Mouse (Mus musculus): ENCODE data around the gene BC052040. TPM values are rescaled to one million over a fixed set of nuclear protein-coding genes. Genes with fewer than 3 reads are reported as not detected.

BC052040 gene
- polyA plus RNA-seq, 2 experiments = 5.0 to 7.9 TPM

DNA sequence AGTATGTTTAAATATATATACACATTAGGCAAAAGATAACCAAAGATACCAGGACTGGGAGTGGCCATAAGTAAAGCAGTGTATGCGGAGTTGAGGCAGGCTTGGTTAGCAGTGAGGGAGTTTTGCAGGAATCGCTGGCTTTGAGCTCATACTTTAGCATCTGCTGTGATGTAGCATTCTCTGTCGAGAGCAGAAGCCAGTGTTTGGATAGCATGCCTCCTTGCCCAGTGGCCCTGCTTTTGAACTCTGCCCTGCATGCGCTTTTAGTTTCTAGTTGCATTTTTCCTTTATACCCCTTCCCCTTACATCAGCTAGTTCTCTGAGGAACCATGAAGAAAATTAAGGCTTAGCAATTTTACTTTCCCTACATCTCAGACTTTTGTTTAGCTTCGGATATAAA is 136.0 kb downstream of the BC052040 start:
- no peak overlapping the region for H3K4me2 ChIP-seq (ENCODE audit: low read depth)
- DNase-seq (ENCODE audit: low read depth in 3 of 3, low spot score in 3 of 3) (no peak), ATAC-seq (ENCODE audit: insufficient read depth) (no peak)
- no peak overlapping the region for H3K9ac ChIP-seq (replicated peaks)
- TF ChIP-seq CTCF (IDR thresholded peaks at IDR 0.05; ENCODE audit: low read depth) (no peak), EP300 (IDR thresholded peaks at IDR 0.05; ENCODE audit: low read depth) (no peak)
- H3K4me3 ChIP-seq (ENCODE audit: insufficient read depth in 1 of 2, low read depth in 2 of 2, low read length in 2 of 2) = no peak overlapping the region
- no peaks in the 10 kb centered on the region for H3K36me3 ChIP-seq (replicated peaks; ENCODE audit: control insufficient read depth, insufficient read depth, low read depth)
- H3K27me3 ChIP-seq (ENCODE audit: control insufficient read depth, insufficient read depth, low read length) = no peaks in the 10 kb centered on the region
- WGBS (ENCODE audit: insufficient replicate concordance) = 71% methylated on average over 5 of the region's 5 CpGs
- H3K9me3 ChIP-seq (ENCODE audit: control insufficient read depth, low read length) = no peaks in the 10 kb centered on the region; the same call in 1 of the 2 replicates
- H3K4me1 ChIP-seq (replicated peaks; ENCODE audit: control insufficient read depth in 2 of 2, insufficient read depth in 2 of 2, low read length in 1 of 2) = no peaks in the 10 kb centered on the region
- no peak overlapping the region for H3K27ac ChIP-seq

DNA sequence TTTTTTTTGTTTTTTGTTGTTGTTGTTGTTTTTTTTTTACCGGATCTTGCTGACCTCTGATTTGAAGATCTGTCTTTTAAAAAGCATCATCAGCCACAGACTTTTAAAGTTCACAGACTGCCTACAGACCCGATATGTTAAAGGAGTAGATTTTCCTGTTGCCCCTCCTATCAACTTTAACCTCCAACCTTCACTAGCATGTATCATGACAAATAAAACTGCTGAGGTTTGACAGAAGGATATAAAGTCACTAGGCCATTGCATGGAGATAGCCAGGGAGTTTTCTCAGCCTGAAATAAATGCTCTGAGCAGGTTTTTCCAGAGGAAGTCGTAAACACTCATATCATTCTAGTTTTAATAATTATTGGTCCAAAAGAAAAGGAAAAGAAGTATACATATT is 136.5 kb downstream of the BC052040 start:
- Histone ChIP-seq H3K4me3 (ENCODE audit: insufficient read depth in 1 of 2, low read depth in 2 of 2, low read length in 2 of 2) (no peak overlapping the region), H3K36me3 (replicated peaks; ENCODE audit: control insufficient read depth, insufficient read depth, low read depth) (no peaks in the 10 kb centered on the region), H3K4me1 (replicated peaks; ENCODE audit: control insufficient read depth in 2 of 2, insufficient read depth in 2 of 2, low read length in 1 of 2) (no peaks in the 10 kb centered on the region), H3K27ac (no peak overlapping the region), H3K27me3 (ENCODE audit: control insufficient read depth, insufficient read depth, low read length) (no peaks in the 10 kb centered on the region), H3K4me2 (ENCODE audit: low read depth) (no peak overlapping the region), H3K9me3 (ENCODE audit: control insufficient read depth, low read length) (no peaks in the 10 kb centered on the region; the same call in 1 of the 2 replicates), H3K9ac (replicated peaks) (no peak overlapping the region)
- ATAC-seq (ENCODE audit: insufficient read depth) (no peak), DNase-seq (ENCODE audit: low read depth in 3 of 3, low spot score in 3 of 3) (no peak)
- 73% methylated on average over 3 of the region's 3 CpGs for WGBS (ENCODE audit: insufficient replicate concordance)
- no peak for TF ChIP-seq EP300 (IDR thresholded peaks at IDR 0.05; ENCODE audit: low read depth)
- TF ChIP-seq CTCF (IDR thresholded peaks at IDR 0.05; ENCODE audit: low read depth) = no peak

DNA sequence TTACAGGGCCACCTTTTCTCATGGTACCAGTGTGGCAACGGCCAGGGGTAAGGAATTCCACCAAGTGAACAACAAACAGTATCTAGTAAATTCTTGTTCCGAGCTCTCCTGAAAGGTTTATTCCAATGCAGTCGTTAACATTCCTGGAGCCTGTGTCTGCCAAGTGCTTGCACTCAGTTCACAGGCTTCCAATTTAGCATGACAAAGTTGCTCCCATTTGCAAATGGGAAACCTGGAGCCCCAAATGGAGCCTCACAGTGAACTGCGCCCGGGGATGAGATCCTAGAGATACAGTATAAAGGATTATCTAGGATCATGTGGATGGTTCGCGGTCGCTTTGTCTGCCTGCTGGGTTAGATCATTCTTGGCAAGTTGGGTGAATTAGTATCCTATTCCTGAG is 141.9 kb downstream of the BC052040 start:
- Histone ChIP-seq H3K9ac (replicated peaks) (no peak overlapping the region), H3K36me3 (replicated peaks; ENCODE audit: control insufficient read depth, insufficient read depth, low read depth) (no peaks in the 10 kb centered on the region), H3K4me2 (ENCODE audit: low read depth) (no peak overlapping the region), H3K27ac (no peak overlapping the region), H3K4me1 (replicated peaks; ENCODE audit: control insufficient read depth in 2 of 2, insufficient read depth in 2 of 2, low read length in 1 of 2) (peaks cover 0 to 4% of the 10 kb centered on the region in 2 experiments; a peak in 1 of 4 replicates), H3K27me3 (ENCODE audit: control insufficient read depth, insufficient read depth, low read length) (no peaks in the 10 kb centered on the region), H3K9me3 (ENCODE audit: control insufficient read depth, low read length) (no peaks in the 10 kb centered on the region; the same call in 1 of the 2 replicates), H3K4me3 (ENCODE audit: insufficient read depth in 1 of 2, low read depth in 2 of 2, low read length in 2 of 2) (no peak overlapping the region)
- TF ChIP-seq CTCF (IDR thresholded peaks at IDR 0.05; ENCODE audit: low read depth) (no peak), EP300 (IDR thresholded peaks at IDR 0.05; ENCODE audit: low read depth) (no peak)
- WGBS (ENCODE audit: insufficient replicate concordance) = 60% methylated on average over 8 of the region's 8 CpGs
- DNase-seq (ENCODE audit: low read depth in 3 of 3, low spot score in 3 of 3) (no peak), ATAC-seq (ENCODE audit: insufficient read depth) (no peak)

DNA sequence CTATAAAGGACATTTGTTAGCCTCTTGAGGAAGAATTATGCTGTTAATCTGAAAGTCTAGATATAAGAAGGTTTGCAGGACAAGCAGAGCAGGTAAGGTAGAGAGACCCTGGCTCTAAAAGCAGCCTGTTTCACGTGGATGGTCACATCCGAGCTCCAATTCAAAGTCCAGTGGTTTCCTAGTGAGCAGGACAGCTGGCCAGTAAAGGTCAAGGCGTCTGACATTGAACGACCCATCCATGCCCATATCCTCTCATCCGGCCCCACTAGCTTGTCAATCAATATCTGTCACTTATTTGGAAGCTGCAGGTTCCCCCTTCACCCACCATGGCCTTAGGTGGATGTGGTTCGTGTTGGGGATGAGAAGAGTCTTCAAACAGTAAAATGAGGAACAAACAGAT is 142.7 kb downstream of the BC052040 start:
- H3K4me1 ChIP-seq (replicated peaks; ENCODE audit: control insufficient read depth in 2 of 2, insufficient read depth in 2 of 2, low read length in 1 of 2) = peaks cover 0 to 4% of the 10 kb centered on the region in 2 experiments; a peak in 1 of 4 replicates
- no peak overlapping the region for H3K9ac ChIP-seq (replicated peaks)
- H3K27ac ChIP-seq = no peak overlapping the region
- H3K36me3 ChIP-seq (replicated peaks; ENCODE audit: control insufficient read depth, insufficient read depth, low read depth) = no peaks in the 10 kb centered on the region
- no peak overlapping the region for H3K4me2 ChIP-seq (ENCODE audit: low read depth)
- no peaks in the 10 kb centered on the region; the same call in 1 of the 2 replicates for H3K9me3 ChIP-seq (ENCODE audit: control insufficient read depth, low read length)
- ATAC-seq (ENCODE audit: insufficient read depth) = no peak
- DNase-seq (ENCODE audit: low read depth in 3 of 3, low spot score in 3 of 3) = no peak
- H3K27me3 ChIP-seq (ENCODE audit: control insufficient read depth, insufficient read depth, low read length) = no peaks in the 10 kb centered on the region
- H3K4me3 ChIP-seq (ENCODE audit: insufficient read depth in 1 of 2, low read depth in 2 of 2, low read length in 2 of 2) = no peak overlapping the region
- 63% methylated on average over 6 of the region's 6 CpGs for WGBS (ENCODE audit: insufficient replicate concordance)
- TF ChIP-seq CTCF (IDR thresholded peaks at IDR 0.05; ENCODE audit: low read depth) = no peak
- TF ChIP-seq EP300 (IDR thresholded peaks at IDR 0.05; ENCODE audit: low read depth) = no peak

GRCm38 (mm10) chr2:115724726-115725125 is 143.2 kb downstream of the BC052040 start:
- no peak for TF ChIP-seq EP300 (IDR thresholded peaks at IDR 0.05; ENCODE audit: low read depth)
- no peak for TF ChIP-seq CTCF (IDR thresholded peaks at IDR 0.05; ENCODE audit: low read depth)
- DNase-seq (ENCODE audit: low read depth in 3 of 3, low spot score in 3 of 3) (no peak), ATAC-seq (ENCODE audit: insufficient read depth) (no peak)
- H3K4me1 ChIP-seq (replicated peaks; ENCODE audit: control insufficient read depth in 2 of 2, insufficient read depth in 2 of 2, low read length in 1 of 2) = peaks cover 0 to 4% of the 10 kb centered on the region in 2 experiments; a peak in 1 of 4 replicates
- no peaks in the 10 kb centered on the region for H3K27me3 ChIP-seq (ENCODE audit: control insufficient read depth, insufficient read depth, low read length)
- H3K9me3 ChIP-seq (ENCODE audit: control insufficient read depth, low read length) = no peaks in the 10 kb centered on the region; the same call in 1 of the 2 replicates
- H3K36me3 ChIP-seq (replicated peaks; ENCODE audit: control insufficient read depth, insufficient read depth, low read depth) = no peaks in the 10 kb centered on the region
- no peak overlapping the region for H3K27ac ChIP-seq
- no peak overlapping the region for H3K9ac ChIP-seq (replicated peaks)
- H3K4me2 ChIP-seq (ENCODE audit: low read depth) = no peak overlapping the region
- H3K4me3 ChIP-seq (ENCODE audit: insufficient read depth in 1 of 2, low read depth in 2 of 2, low read length in 2 of 2) = no peak overlapping the region
- 78% methylated on average over 6 of the region's 6 CpGs for WGBS (ENCODE audit: insufficient replicate concordance)
